Mouse (Mus musculus) midbrain, embryonic 16.5 days (tissue): ENCODE results near the gene Acsl1. TPM values are rescaled to one million over a fixed set of nuclear protein-coding genes. Genes with fewer than 3 reads are reported as not detected.

Source experiments
- ATAC-seq: fragments of 200-750 bp; cut with Nextera tagmentation; 2 replicates; pipeline ENCODE4 v1.8.0; 2017; ENCODE audit warnings: moderate TSS enrichment
- H3K27ac ChIP-seq: fragments of 300-500 bp; sonication (generic); 2 replicates; pipeline ENCODE4 v1.5.1; 2014; ENCODE audit warnings: mild to moderate bottlenecking, low read length, mixed read lengths
- H3K27me3 ChIP-seq: fragments of 300-500 bp; sonication (generic); 2 replicates; pipeline ENCODE4 v1.6.1; 2014; ENCODE audit warnings: low read depth, low read length, mixed read lengths; ENCODE audit not compliant: control insufficient read depth, insufficient read depth
- H3K36me3 ChIP-seq: fragments of 300-500 bp; sonication (generic); 2 replicates; pipeline ENCODE4 v1.6.1; 2014; ENCODE audit warnings: mild to moderate bottlenecking, low read length, moderate library complexity, mixed read lengths; ENCODE audit not compliant: control insufficient read depth, insufficient read depth
- H3K4me1 ChIP-seq: fragments of 300-500 bp; sonication (generic); 2 replicates; pipeline ENCODE4 v1.6.1; 2014; ENCODE audit warnings: mild to moderate bottlenecking, low read length, mixed read lengths; ENCODE audit not compliant: control insufficient read depth, insufficient read depth
- H3K4me2 ChIP-seq: fragments of 300-500 bp; sonication (generic); 2 replicates; pipeline ENCODE4 v1.6.1; 2014; ENCODE audit warnings: mild to moderate bottlenecking, low read length, mixed read lengths
- H3K4me3 ChIP-seq: fragments of 300-500 bp; sonication (generic); 2 replicates; pipeline ENCODE4 v1.5.1; 2014; ENCODE audit warnings: low read depth, mild to moderate bottlenecking, low read length, moderate library complexity, mixed read lengths
- H3K9ac ChIP-seq: fragments of 300-500 bp; sonication (generic); 2 replicates; pipeline ENCODE4 v1.6.1; 2014; ENCODE audit warnings: low read depth, low read length, mixed read lengths
- H3K9me3 ChIP-seq: fragments of 300-500 bp; sonication (generic); replicated peaks from 2 replicates; pipeline ENCODE4 v1.6.1; 2014; ENCODE audit warnings: mild to moderate bottlenecking, low read length, mixed read lengths; ENCODE audit not compliant: control insufficient read depth, poor library complexity, severe bottlenecking
- WGBS: fragments of 180-500 bp; shearing (Covaris S2); extraction: QIAGEN DNeasy Blood & Tissue Kit; methylation state at CpG from one replicate; pipeline ENCODE4 v1.1.7; 2014; 5-methylcytosine and 5-hydroxymethylcytosine counted together
- polyA plus RNA-seq: library from polyadenylated mRNA; unstranded; fragments of >200 nt; fragmentation: Nextera tagmentation; extraction: Ambion mirVana; gene quantifications from 2 replicates; pipeline ENCODE4 v1.2.1, GENCODE M21; 2015

Gene Acsl1
- polyA plus RNA-seq, 1 experiment from 2014 or later: 20.2 TPM

DNA sequence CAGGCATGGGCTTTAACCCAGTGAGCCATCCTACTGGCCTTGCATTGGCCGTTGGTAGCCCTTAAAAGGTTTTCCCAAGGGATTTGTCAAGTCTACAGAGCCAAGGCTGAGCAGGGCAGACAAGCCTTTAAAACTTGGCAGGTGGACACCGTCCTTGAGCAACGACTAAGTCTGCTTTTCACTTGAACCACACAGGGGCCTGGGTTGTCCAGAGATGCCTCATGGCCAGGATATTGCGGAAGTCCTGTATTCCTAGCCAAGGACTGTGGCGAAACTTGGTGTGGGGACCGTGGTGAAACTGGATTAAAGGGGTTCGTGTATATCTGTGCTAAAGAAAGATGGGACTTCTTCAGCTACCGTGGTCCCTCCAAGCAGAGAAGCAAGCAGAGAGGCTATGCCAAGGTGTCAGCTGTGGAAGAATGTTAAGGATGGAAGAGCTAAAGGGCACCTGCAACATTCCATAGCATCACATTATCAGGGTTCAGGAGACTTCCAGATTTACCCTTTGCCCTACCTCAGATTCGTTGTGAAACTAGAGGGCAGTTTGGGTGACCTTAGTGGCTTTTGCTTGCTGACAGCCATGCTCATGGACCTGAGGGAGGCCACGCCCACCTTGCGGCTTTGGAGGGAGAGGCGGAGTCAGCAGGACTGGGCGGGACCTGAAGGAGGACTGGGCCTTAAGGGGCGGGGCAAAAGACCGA lies 596 bp upstream of the Acsl1 start:
- WGBS: 41% methylated on average over 15 of the region's 15 CpGs
- Histone ChIP-seq H3K27ac (peak overlapping the region; percentile 87; the same call in 1 of the 2 replicates), H3K9ac (no peak overlapping the region), H3K4me1 (peaks cover 10% of the 10 kb centered on the region), H3K9me3 (no peaks in the 10 kb centered on the region), H3K36me3 (no peaks in the 10 kb centered on the region), H3K4me3 (peak overlapping the region; percentile 95), H3K4me2 (peak overlapping the region; percentile 59), H3K27me3 (no peaks in the 10 kb centered on the region)
- peak; percentile 53; the same call in 1 of the 2 replicates for ATAC-seq

GRCm38 (mm10) chr8:46471926-46472485 lies 1.2 kb downstream of the Acsl1 start:
- Histone ChIP-seq H3K36me3 (no peaks in the 10 kb centered on the region), H3K4me1 (peaks cover 10% of the 10 kb centered on the region), H3K9me3 (no peaks in the 10 kb centered on the region), H3K4me2 (peak overlapping the region; percentile 59), H3K9ac (peak overlapping the region; percentile 94), H3K4me3 (peak overlapping the region; percentile 95), H3K27me3 (no peaks in the 10 kb centered on the region), H3K27ac (peak overlapping the region; percentile 87; the same call in 1 of the 2 replicates)
- no peak for ATAC-seq
- WGBS: 32% methylated on average over 9 of the region's 9 CpGs

DNA sequence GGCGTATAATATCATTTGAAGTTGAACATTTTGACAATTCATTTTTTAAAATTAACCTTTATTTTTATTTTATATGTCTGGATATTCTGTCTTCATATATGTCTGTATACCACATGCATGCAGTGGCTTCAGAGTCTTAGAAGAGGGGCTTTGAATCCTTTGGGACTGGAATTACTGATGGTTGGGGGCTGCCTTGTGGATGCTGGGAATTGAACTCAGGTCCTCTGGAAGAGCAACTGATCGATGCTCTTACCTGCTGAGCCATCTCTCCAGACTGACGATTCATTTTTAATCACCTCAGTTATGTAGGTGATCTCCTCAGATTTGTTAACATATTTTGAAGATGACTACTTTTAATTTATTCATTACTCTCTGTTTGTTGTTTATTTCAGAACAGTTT lies 3.3 kb downstream of the Acsl1 start:
- Histone ChIP-seq H3K27me3 (no peaks in the 10 kb centered on the region), H3K36me3 (no peaks in the 10 kb centered on the region), H3K4me1 (peaks cover 10% of the 10 kb centered on the region), H3K4me2 (no peak overlapping the region), H3K9ac (no peak overlapping the region), H3K27ac (no peak overlapping the region), H3K9me3 (no peaks in the 10 kb centered on the region), H3K4me3 (no peak overlapping the region)
- ATAC-seq: no peak
- 96% methylated on average over 3 of the region's 3 CpGs for WGBS

DNA sequence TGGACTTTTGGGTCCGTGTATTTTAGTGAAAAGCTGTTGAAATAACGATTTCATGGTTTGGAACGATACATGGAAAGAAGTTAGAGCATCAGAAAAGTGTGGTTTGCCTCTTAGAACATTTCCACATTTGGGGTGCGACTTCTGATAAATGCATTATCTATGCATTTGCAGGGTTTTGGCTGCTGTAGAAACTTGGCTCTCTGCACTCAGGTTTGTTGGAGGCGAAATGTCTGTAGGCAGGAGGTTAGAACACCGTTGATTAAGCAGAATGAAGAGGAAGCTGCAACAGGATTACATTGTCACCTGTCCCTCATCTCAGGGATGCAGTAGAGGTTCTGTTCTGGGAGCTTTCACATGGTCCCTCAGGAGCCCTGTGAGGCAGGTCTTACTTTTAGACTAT lies 3.8 kb downstream of the Acsl1 start:
- Histone ChIP-seq H3K4me2 (no peak overlapping the region), H3K27ac (no peak overlapping the region), H3K4me1 (peaks cover 10% of the 10 kb centered on the region), H3K4me3 (no peak overlapping the region), H3K9ac (no peak overlapping the region), H3K9me3 (no peaks in the 10 kb centered on the region), H3K27me3 (no peaks in the 10 kb centered on the region), H3K36me3 (no peaks in the 10 kb centered on the region)
- ATAC-seq: no peak
- 93% methylated on average over 6 of the region's 6 CpGs for WGBS

DNA sequence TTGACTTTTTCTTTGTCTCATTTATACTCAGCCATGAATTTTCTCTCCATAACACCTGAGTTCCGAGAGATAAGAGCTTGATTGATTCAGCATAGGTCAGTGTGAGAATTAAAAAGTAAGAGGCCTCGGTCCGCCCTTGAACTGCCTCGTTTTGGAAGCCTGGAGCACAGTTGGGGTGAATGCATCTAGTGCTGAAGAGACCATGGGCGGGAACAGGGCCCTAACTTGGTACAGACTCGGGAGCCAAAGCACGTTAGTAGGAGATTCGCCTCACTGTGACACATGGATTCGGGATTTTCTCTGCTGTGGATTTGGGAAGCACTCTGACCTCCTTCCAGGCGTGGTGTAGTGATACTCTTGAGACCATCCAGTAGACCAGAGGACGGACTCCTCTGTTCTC lies 4.6 kb downstream of the Acsl1 start:
- H3K9ac ChIP-seq: no peak overlapping the region
- WGBS: 89% methylated on average over 11 of the region's 11 CpGs
- no peak overlapping the region for H3K4me3 ChIP-seq
- H3K36me3 ChIP-seq: no peaks in the 10 kb centered on the region
- no peak for ATAC-seq
- H3K27ac ChIP-seq: no peak overlapping the region
- H3K27me3 ChIP-seq: no peaks in the 10 kb centered on the region
- no peaks in the 10 kb centered on the region for H3K9me3 ChIP-seq
- H3K4me2 ChIP-seq: no peak overlapping the region
- H3K4me1 ChIP-seq: peaks cover 13% of the 10 kb centered on the region

- Histone ChIP-seq H3K36me3 (no peaks in the 10 kb centered on the region), H3K27me3 (no peaks in the 10 kb centered on the region), H3K4me1 (peaks cover 13% of the 10 kb centered on the region), H3K4me3 (no peak overlapping the region), H3K9ac (no peak overlapping the region), H3K27ac (no peak overlapping the region), H3K9me3 (no peaks in the 10 kb centered on the region), H3K4me2 (no peak overlapping the region)
- WGBS: 90% methylated on average over 3 of the region's 3 CpGs
- no peak for ATAC-seq
These were observed 5.1 kb downstream of the Acsl1 start for GRCm38 (mm10) chr8:46475942-46476341.

- Histone ChIP-seq H3K27me3 (no peaks in the 10 kb centered on the region), H3K9ac (no peak overlapping the region), H3K36me3 (no peaks in the 10 kb centered on the region), H3K9me3 (no peaks in the 10 kb centered on the region), H3K4me1 (peaks cover 4% of the 10 kb centered on the region; the same call in 1 of the 2 replicates), H3K4me2 (no peak overlapping the region), H3K4me3 (no peak overlapping the region), H3K27ac (no peak overlapping the region)
- no peak for ATAC-seq
- 88% methylated on average over 9 of the region's 9 CpGs for WGBS
These were observed 7.1 kb downstream of the Acsl1 start for GRCm38 (mm10) chr8:46477747-46478458.

DNA sequence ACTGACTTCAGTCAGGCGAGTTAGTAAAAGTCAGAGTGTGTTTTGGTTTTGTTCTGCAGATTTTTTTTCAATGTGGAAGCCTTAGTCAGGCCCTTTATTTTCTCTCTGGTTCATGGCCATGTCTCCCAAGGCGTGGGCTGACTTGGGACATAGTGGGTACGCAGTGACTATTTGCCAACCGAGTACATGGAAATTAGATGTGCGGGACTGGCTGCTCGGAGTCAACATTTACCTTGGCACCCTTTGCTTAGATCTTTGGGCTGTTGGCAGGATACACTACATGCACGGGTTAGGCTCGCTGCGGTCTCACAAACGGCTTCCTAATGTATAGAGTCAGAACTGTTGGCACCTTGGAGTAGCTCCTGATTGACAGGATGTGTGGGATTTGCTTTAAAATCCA lies 7.9 kb downstream of the Acsl1 start:
- Histone ChIP-seq H3K27ac (no peak overlapping the region), H3K27me3 (no peaks in the 10 kb centered on the region), H3K4me2 (no peak overlapping the region), H3K36me3 (no peaks in the 10 kb centered on the region), H3K9ac (no peak overlapping the region), H3K9me3 (no peaks in the 10 kb centered on the region), H3K4me3 (no peak overlapping the region), H3K4me1 (peaks cover 4% of the 10 kb centered on the region; the same call in 1 of the 2 replicates)
- 89% methylated on average over 10 of the region's 10 CpGs for WGBS
- ATAC-seq: no peak
